Mouse (Mus musculus): ENCODE results near the gene Olfr603. TPM values are rescaled to one million over a fixed set of nuclear protein-coding genes. Genes with fewer than 3 reads are reported as not detected.

The Olfr603 gene
- polyA plus RNA-seq, 1 experiment from 2014 or later, result not detected

Other genes starting within 250 kb of the Olfr603 start
- not detected in 2 replicates for gene Olfr588-ps1, start 245.3 kb downstream of the Olfr603 start, polyA plus RNA-seq (2014; fragmentation: Nextera tagmentation; extraction: Ambion mirVana)
- not detected in 2 replicates for gene Olfr589, start 229.8 kb downstream of the Olfr603 start, polyA plus RNA-seq (2014; fragmentation: Nextera tagmentation; extraction: Ambion mirVana)
- not detected in 2 replicates for gene Olfr591, start 207.8 kb downstream of the Olfr603 start, polyA plus RNA-seq (2014; fragmentation: Nextera tagmentation; extraction: Ambion mirVana)
- gene Olfr592, start 201.4 kb downstream of the Olfr603 start, polyA plus RNA-seq (2014; fragmentation: Nextera tagmentation; extraction: Ambion mirVana), result not detected in 2 replicates
- not detected in 2 replicates for gene Olfr593, start 174.3 kb downstream of the Olfr603 start, polyA plus RNA-seq (2014; fragmentation: Nextera tagmentation; extraction: Ambion mirVana)
- gene Olfr594, start 169.2 kb downstream of the Olfr603 start, polyA plus RNA-seq (2014; fragmentation: Nextera tagmentation; extraction: Ambion mirVana), result not detected in 2 replicates
- not detected in 2 replicates for gene Usp17ld, start 133.7 kb downstream of the Olfr603 start, polyA plus RNA-seq (2014; fragmentation: Nextera tagmentation; extraction: Ambion mirVana)
- not detected in 2 replicates for gene Olfr596, start 80.5 kb downstream of the Olfr603 start, polyA plus RNA-seq (2014; fragmentation: Nextera tagmentation; extraction: Ambion mirVana)
- gene Olfr597, start 69.9 kb downstream of the Olfr603 start, polyA plus RNA-seq (2014; fragmentation: Nextera tagmentation; extraction: Ambion mirVana), result not detected in 2 replicates
- gene Olfr598, start 62.6 kb downstream of the Olfr603 start, polyA plus RNA-seq (2014; fragmentation: Nextera tagmentation; extraction: Ambion mirVana), result not detected in 2 replicates
- gene Olfr599, start 50.3 kb downstream of the Olfr603 start, polyA plus RNA-seq (2014; fragmentation: Nextera tagmentation; extraction: Ambion mirVana), result not detected in 2 replicates
- not detected in 2 replicates for gene Olfr600, start 36.5 kb downstream of the Olfr603 start, polyA plus RNA-seq (2014; fragmentation: Nextera tagmentation; extraction: Ambion mirVana)
- gene Olfr601, start 23.5 kb downstream of the Olfr603 start, polyA plus RNA-seq (2014; fragmentation: Nextera tagmentation; extraction: Ambion mirVana), result not detected in 2 replicates
- not detected in 2 replicates for gene Usp17lc, start 28.9 kb upstream of the Olfr603 start, polyA plus RNA-seq (2014; fragmentation: Nextera tagmentation; extraction: Ambion mirVana)
- not detected in 2 replicates for gene Olfr605, start 59.3 kb upstream of the Olfr603 start, polyA plus RNA-seq (2014; fragmentation: Nextera tagmentation; extraction: Ambion mirVana)
- gene Olfr606, start 62.9 kb upstream of the Olfr603 start, polyA plus RNA-seq (2014; fragmentation: Nextera tagmentation; extraction: Ambion mirVana), result not detected in 2 replicates
- gene Olfr607, start 78.0 kb upstream of the Olfr603 start, polyA plus RNA-seq (2014; fragmentation: Nextera tagmentation; extraction: Ambion mirVana), result not detected in 2 replicates
- gene Olfr608, start 83.7 kb upstream of the Olfr603 start, polyA plus RNA-seq (2014; fragmentation: Nextera tagmentation; extraction: Ambion mirVana), result not detected in 2 replicates
- gene Olfr609, start 111.9 kb upstream of the Olfr603 start, polyA plus RNA-seq (2014; fragmentation: Nextera tagmentation; extraction: Ambion mirVana), result not detected in 2 replicates
- gene Olfr610, start 125.9 kb upstream of the Olfr603 start, polyA plus RNA-seq (2014; fragmentation: Nextera tagmentation; extraction: Ambion mirVana), result not detected in 2 replicates
- not detected in 2 replicates for gene Olfr611, start 134.7 kb upstream of the Olfr603 start, polyA plus RNA-seq (2014; fragmentation: Nextera tagmentation; extraction: Ambion mirVana)
- not detected in 2 replicates for gene Olfr612, start 156.5 kb upstream of the Olfr603 start, polyA plus RNA-seq (2014; fragmentation: Nextera tagmentation; extraction: Ambion mirVana)
- not detected in 2 replicates for gene Olfr613, start 161.9 kb upstream of the Olfr603 start, polyA plus RNA-seq (2014; fragmentation: Nextera tagmentation; extraction: Ambion mirVana)
- not detected in 2 replicates for gene Olfr615, start 169.9 kb upstream of the Olfr603 start, polyA plus RNA-seq (2014; fragmentation: Nextera tagmentation; extraction: Ambion mirVana)
- not detected in 2 replicates for gene Olfr616, start 183.0 kb upstream of the Olfr603 start, polyA plus RNA-seq (2014; fragmentation: Nextera tagmentation; extraction: Ambion mirVana)
- 0.29 TPM in 1 of 2 replicates, not detected in the other for gene Olfr617, start 186.9 kb upstream of the Olfr603 start, polyA plus RNA-seq (2014; fragmentation: Nextera tagmentation; extraction: Ambion mirVana)
- gene Olfr618, start 203.9 kb upstream of the Olfr603 start, polyA plus RNA-seq (2014; fragmentation: Nextera tagmentation; extraction: Ambion mirVana), result 0.09 TPM in 1 of 2 replicates, not detected in the other
- gene Olfr619, start 214.4 kb upstream of the Olfr603 start, polyA plus RNA-seq (2014; fragmentation: Nextera tagmentation; extraction: Ambion mirVana), result not detected in 2 replicates
- not detected in 2 replicates for gene Olfr620, start 226.4 kb upstream of the Olfr603 start, polyA plus RNA-seq (2014; fragmentation: Nextera tagmentation; extraction: Ambion mirVana)